Mouse (Mus musculus) forebrain, embryonic 16.5 days (tissue): Measurements from ENCODE around the gene Kifc3. TPM values are rescaled to one million over a fixed set of nuclear protein-coding genes. Genes with fewer than 3 reads are reported as not detected.
A peak's percentile ranks its signal among the peaks of the same experiment; 100 is the strongest.

Experiments
- ATAC-seq: fragments of 200-750 bp; cut with Nextera tagmentation; 2 replicates; pipeline ENCODE4 v1.8.0; 2017; ENCODE audit warnings: mild to moderate bottlenecking, moderate library complexity
- H3K27ac ChIP-seq: fragments of 300-500 bp; sonication (generic); 2 replicates; pipeline ENCODE4 v1.5.1; 2014; ENCODE audit warnings: low read length, control low read depth
- H3K27me3 ChIP-seq: fragments of 300-500 bp; sonication (generic); replicated peaks from 2 replicates; pipeline ENCODE4 v1.6.1; 2014; ENCODE audit warnings: low read length; ENCODE audit not compliant: control insufficient read depth, insufficient read depth
- H3K36me3 ChIP-seq: fragments of 300-500 bp; sonication (generic); 2 replicates; pipeline ENCODE4 v1.6.1; 2014; ENCODE audit not compliant: control insufficient read depth, insufficient read depth
- H3K4me1 ChIP-seq: fragments of 300-500 bp; sonication (generic); replicated peaks from 2 replicates; pipeline ENCODE4 v1.6.1; 2014; ENCODE audit warnings: low read length; ENCODE audit not compliant: control insufficient read depth, insufficient read depth
- H3K4me2 ChIP-seq: fragments of 300-500 bp; sonication (generic); 2 replicates; pipeline ENCODE4 v1.6.1; 2014; ENCODE audit warnings: mild to moderate bottlenecking, low read length, control low read depth
- H3K4me3 ChIP-seq: fragments of 300-500 bp; sonication (generic); replicated peaks from 2 replicates; pipeline ENCODE4 v1.5.1; 2014; ENCODE audit warnings: mild to moderate bottlenecking, low read length, control low read depth
- H3K9ac ChIP-seq: fragments of 300-500 bp; sonication (generic); replicated peaks from 2 replicates; pipeline ENCODE4 v1.6.1; 2014; ENCODE audit warnings: low read depth, low read length, control low read depth
- H3K9me3 ChIP-seq: fragments of 300-500 bp; sonication (generic); 2 replicates; pipeline ENCODE4 v1.6.1; 2016; ENCODE audit warnings: low read length; ENCODE audit not compliant: control insufficient read depth
- WGBS: fragments of 180-500 bp; shearing (Covaris S2); extraction: QIAGEN DNeasy Blood & Tissue Kit; methylation state at CpG from one replicate; pipeline ENCODE4 v1.1.7; 2014; 5-methylcytosine and 5-hydroxymethylcytosine counted together
- polyA plus RNA-seq: library from polyadenylated mRNA; unstranded; fragments of >200 nt; fragmentation: Nextera tagmentation; extraction: Ambion mirVana; gene quantifications from 2 replicates; pipeline ENCODE4 v1.2.1, GENCODE M21; 2015

Gene Kifc3
- polyA plus RNA-seq, 1 experiment from 2014 or later: 21.9 TPM

- Histone ChIP-seq H3K4me1 (0 out of 2 replicates have a peak, but pooled peaks cover 2% of the 10 kb centered on the region), H3K9ac (no peak overlapping the region), H3K27me3 (no peaks in the 10 kb centered on the region), H3K4me3 (no peak overlapping the region), H3K36me3 (no peaks in the 10 kb centered on the region), H3K27ac (peak overlapping the region; percentile 43), H3K9me3 (no peaks in the 10 kb centered on the region), H3K4me2 (no peak overlapping the region)
- no peak; the same call in 1 of the 2 replicates for ATAC-seq
- 5% methylated on average over 8 of the region's 8 CpGs for WGBS
These were observed 3.3 kb upstream of the Kifc3 start for GRCm38 (mm10) chr8:95205946-95206345.

- Histone ChIP-seq H3K4me1 (0 out of 2 replicates have a peak, but pooled peaks cover 2% of the 10 kb centered on the region), H3K4me3 (no peak overlapping the region), H3K27ac (no peak overlapping the region), H3K4me2 (no peak overlapping the region), H3K9ac (no peak overlapping the region), H3K36me3 (no peaks in the 10 kb centered on the region), H3K9me3 (no peaks in the 10 kb centered on the region), H3K27me3 (no peaks in the 10 kb centered on the region)
- WGBS: 19% methylated on average over 10 of the region's 10 CpGs
- peak; percentile 85 for ATAC-seq
These were observed 1.4 kb upstream of the Kifc3 start for GRCm38 (mm10) chr8:95204039-95204380.

GRCm38 (mm10) chr8:95203326-95204038, 870 bp upstream of the Kifc3 start:
- WGBS: 47% methylated on average over 9 of the region's 9 CpGs
- no peak overlapping the region for H3K4me3 ChIP-seq
- H3K4me2 ChIP-seq: no peak overlapping the region
- ATAC-seq: peak; percentile 30; the same call in 1 of the 2 replicates
- H3K9me3 ChIP-seq: no peaks in the 10 kb centered on the region
- no peak overlapping the region for H3K9ac ChIP-seq
- no peak overlapping the region for H3K27ac ChIP-seq
- H3K4me1 ChIP-seq: 0 out of 2 replicates have a peak, but pooled peaks cover 2% of the 10 kb centered on the region
- no peaks in the 10 kb centered on the region for H3K27me3 ChIP-seq
- no peaks in the 10 kb centered on the region for H3K36me3 ChIP-seq

- WGBS: 82% methylated on average over 8 of the region's 8 CpGs
- Histone ChIP-seq H3K36me3 (no peaks in the 10 kb centered on the region), H3K4me1 (0 out of 2 replicates have a peak, but pooled peaks cover 2% of the 10 kb centered on the region), H3K9ac (no peak overlapping the region), H3K27me3 (no peaks in the 10 kb centered on the region), H3K4me2 (no peak overlapping the region), H3K4me3 (no peak overlapping the region), H3K9me3 (no peaks in the 10 kb centered on the region), H3K27ac (no peak overlapping the region)
- ATAC-seq: no peak
These were observed 499 bp downstream of the Kifc3 start for GRCm38 (mm10) chr8:95202056-95202570.

GRCm38 (mm10) chr8:95201491-95201890, 1.1 kb downstream of the Kifc3 start:
- Histone ChIP-seq H3K27me3 (no peaks in the 10 kb centered on the region), H3K9ac (no peak overlapping the region), H3K4me3 (no peak overlapping the region), H3K4me2 (no peak overlapping the region), H3K4me1 (0 out of 2 replicates have a peak, but pooled peaks cover 2% of the 10 kb centered on the region), H3K9me3 (no peaks in the 10 kb centered on the region), H3K36me3 (no peaks in the 10 kb centered on the region), H3K27ac (no peak overlapping the region)
- no peak for ATAC-seq
- WGBS: 47% methylated on average over 7 of the region's 7 CpGs

GRCm38 (mm10) chr8:95200001-95200405, 2.6 kb downstream of the Kifc3 start:
- Histone ChIP-seq H3K9ac (no peak overlapping the region), H3K27ac (no peak overlapping the region), H3K27me3 (no peaks in the 10 kb centered on the region), H3K36me3 (no peaks in the 10 kb centered on the region), H3K4me2 (no peak overlapping the region), H3K4me3 (no peak overlapping the region), H3K9me3 (no peaks in the 10 kb centered on the region), H3K4me1 (0 out of 2 replicates have a peak, but pooled peaks cover 2% of the 10 kb centered on the region)
- ATAC-seq: no peak
- 73% methylated on average over 9 of the region's 9 CpGs for WGBS

GRCm38 (mm10) chr8:95195728-95196127, 6.9 kb downstream of the Kifc3 start:
- no peaks in the 10 kb centered on the region for H3K9me3 ChIP-seq
- H3K9ac ChIP-seq: no peak overlapping the region
- no peak overlapping the region for H3K4me3 ChIP-seq
- H3K4me1 ChIP-seq: no peaks in the 10 kb centered on the region
- 77% methylated on average over 11 of the region's 11 CpGs for WGBS
- H3K36me3 ChIP-seq: no peaks in the 10 kb centered on the region
- H3K27ac ChIP-seq: no peak overlapping the region
- H3K27me3 ChIP-seq: no peaks in the 10 kb centered on the region
- no peak overlapping the region for H3K4me2 ChIP-seq
- ATAC-seq: no peak

GRCm38 (mm10) chr8:95191497-95192175, 11.0 kb downstream of the Kifc3 start:
- H3K9me3 ChIP-seq: no peaks in the 10 kb centered on the region
- no peaks in the 10 kb centered on the region for H3K4me1 ChIP-seq
- no peak overlapping the region for H3K4me2 ChIP-seq
- H3K27me3 ChIP-seq: no peaks in the 10 kb centered on the region
- no peak overlapping the region for H3K9ac ChIP-seq
- H3K4me3 ChIP-seq: no peak overlapping the region
- H3K27ac ChIP-seq: no peak overlapping the region
- no peaks in the 10 kb centered on the region for H3K36me3 ChIP-seq
- no peak for ATAC-seq
- 90% methylated on average over 9 of the region's 9 CpGs for WGBS

- H3K4me2 ChIP-seq: no peak overlapping the region
- no peak for ATAC-seq
- WGBS: 81% methylated on average over 5 of the region's 5 CpGs
- no peaks in the 10 kb centered on the region for H3K4me1 ChIP-seq
- H3K27me3 ChIP-seq: no peaks in the 10 kb centered on the region
- no peak overlapping the region for H3K27ac ChIP-seq
- no peak overlapping the region for H3K9ac ChIP-seq
- H3K4me3 ChIP-seq: no peak overlapping the region
- H3K9me3 ChIP-seq: no peaks in the 10 kb centered on the region
- H3K36me3 ChIP-seq: no peaks in the 10 kb centered on the region
These were observed 15.0 kb downstream of the Kifc3 start for GRCm38 (mm10) chr8:95187579-95187978.
